Mouse (Mus musculus) adrenal gland, postnatal 10 days (tissue): ENCODE measurements around the gene Ppfia1. TPM values are rescaled to one million over a fixed set of nuclear protein-coding genes. Genes with fewer than 3 reads are reported as not detected.

Experiments
- DNase-seq: peaks from one replicate; pipeline ENCODE4 v3.0.0; 2021; ENCODE audit warnings: mixed read lengths
- total RNA-seq, 2 experiments: library from RNA; stranded (reverse); gene quantifications; 2 replicates each; pipeline ENCODE4 v1.2.3; 2021

Ppfia1 gene
- total RNA-seq, 2 experiments from 2014 or later: 41.7 to 48.5 TPM

DNA sequence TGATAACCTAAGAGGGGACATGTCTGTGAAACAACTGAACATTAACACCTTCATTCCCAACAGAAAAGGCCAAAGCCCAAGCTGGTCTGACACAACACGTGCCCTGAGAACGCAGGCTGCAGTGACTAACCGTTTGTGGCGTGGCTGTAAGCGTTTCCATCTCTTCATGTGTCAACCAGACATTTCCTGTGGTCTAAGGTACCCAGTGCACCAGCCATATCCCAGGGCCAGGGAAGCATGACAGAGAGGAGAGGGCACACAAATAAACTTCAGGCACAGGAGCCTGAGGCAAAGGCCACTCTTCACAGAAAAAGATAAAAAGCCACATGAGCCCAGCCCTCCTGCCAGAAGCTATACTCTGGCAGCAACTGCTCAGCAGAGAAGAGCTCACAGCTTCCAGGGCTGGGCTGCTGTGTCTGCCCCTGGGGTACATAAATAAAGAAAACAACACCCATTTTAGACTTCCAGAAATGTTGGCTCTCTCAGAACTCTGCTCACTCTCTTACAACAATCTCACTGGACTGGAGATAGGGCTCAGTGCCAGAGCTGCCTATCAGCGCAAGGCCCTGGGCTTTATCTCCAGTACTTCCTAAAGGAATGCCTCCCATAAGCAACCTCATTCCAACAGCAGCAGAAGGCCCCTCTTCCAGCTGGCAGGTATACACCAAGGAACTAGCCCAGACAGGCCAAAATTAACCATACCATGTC, 64.3 kb downstream of the Ppfia1 start:
- peak; percentile 31 for DNase-seq

GRCm38 (mm10) chr7:144480314-144480713, 73.2 kb downstream of the Ppfia1 start:
- no peak for DNase-seq

DNA sequence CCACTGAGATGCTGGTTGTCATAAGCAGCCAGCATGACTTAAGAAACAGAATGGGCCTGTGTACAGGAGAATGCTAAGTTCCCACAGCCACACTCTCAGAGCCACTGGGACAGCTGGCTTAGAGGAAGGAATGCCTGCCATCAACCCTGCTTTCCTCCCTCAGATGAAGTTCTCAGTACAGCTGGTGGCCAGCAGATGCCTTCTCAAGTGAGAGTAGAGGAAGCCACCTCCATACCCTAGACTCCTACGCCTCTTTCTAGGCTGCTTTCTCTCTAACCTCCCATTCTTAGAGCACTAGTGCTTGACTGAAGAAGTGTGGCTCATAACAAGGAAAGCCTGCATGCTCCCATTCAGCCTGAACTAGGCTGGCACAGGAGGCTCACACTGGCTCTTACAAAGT, 74.0 kb downstream of the Ppfia1 start:
- no peak for DNase-seq

DNA sequence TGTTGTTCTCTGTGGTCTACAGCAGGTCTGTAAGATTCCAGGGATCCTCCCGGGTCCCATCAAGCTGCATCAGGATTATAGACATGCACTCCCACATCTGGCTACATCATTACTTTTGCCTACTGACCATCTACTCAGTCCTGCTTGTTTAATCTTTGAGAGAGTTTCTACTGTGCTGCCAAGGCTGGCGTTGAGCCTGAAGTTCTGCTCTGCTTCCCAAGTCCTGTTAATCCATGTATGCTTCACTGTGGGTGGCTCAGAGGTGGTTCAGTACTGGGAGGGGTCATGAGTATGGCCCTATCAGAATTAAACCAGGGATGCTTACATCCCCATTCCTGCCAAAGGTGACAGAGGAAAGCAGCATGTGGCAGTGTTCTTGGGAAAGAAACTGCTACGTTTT, 77.8 kb downstream of the Ppfia1 start:
- DNase-seq: no peak

DNA sequence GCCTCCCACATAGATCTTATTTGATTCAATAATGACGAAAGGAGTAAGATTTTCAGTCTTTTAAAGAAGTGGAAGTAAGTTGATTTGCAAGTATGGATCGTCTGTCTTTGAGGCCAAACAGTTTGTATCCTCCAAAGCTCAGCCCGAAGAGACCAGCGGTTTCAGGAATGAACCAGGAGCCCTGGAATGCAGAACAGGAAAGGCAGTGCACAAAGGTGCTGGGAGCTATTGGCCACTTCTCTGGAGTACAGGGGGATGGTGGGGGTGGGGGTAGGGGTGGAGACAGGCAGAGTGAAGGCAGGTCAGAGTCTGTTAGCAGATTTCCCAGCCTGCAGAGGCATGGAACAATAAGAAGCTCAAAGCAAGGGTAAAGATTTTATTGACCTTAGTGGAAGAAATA, 80.0 kb downstream of the Ppfia1 start:
- no peak for DNase-seq

GRCm38 (mm10) chr7:144471103-144471502, 82.4 kb downstream of the Ppfia1 start:
- DNase-seq: no peak

DNA sequence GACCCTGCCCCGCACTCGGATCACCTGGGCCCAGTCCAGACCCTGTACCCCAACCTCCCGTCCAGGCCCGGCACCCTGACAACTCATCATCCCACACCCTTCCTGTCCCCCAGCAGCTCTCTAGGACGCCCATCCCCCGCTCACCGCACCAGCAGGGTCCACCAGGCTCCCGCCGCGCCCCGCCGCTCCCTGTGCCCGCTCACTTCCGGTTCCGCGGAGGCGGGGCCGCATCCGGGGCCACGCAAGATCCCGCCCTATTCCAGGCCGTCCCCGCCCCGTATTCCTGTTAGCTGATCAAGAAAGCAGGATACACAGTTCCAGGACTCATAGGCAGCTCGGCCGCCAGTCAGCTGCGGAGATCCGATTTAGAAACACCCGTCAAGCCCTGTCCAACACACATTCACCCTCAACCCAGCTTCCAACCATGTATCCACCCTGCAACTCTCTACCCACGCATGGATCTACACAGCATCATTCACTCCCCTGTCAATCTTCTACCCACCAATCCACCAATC, 82.9 kb downstream of the Ppfia1 start, which contains the start of gene Cttn:
TSS of gene Cttn (minus strand) at position 465 of the 515 bp plus-strand sequence.
- peak; percentile 96 for DNase-seq

GRCm38 (mm10) chr7:144469908-144470544, 83.5 kb downstream of the Ppfia1 start:
- DNase-seq: no peak

GRCm38 (mm10) chr7:144469181-144469641, 84.3 kb downstream of the Ppfia1 start:
- peak; percentile 65 for DNase-seq

- no peak for DNase-seq
These were observed 84.8 kb downstream of the Ppfia1 start for GRCm38 (mm10) chr7:144468741-144469140.

DNA sequence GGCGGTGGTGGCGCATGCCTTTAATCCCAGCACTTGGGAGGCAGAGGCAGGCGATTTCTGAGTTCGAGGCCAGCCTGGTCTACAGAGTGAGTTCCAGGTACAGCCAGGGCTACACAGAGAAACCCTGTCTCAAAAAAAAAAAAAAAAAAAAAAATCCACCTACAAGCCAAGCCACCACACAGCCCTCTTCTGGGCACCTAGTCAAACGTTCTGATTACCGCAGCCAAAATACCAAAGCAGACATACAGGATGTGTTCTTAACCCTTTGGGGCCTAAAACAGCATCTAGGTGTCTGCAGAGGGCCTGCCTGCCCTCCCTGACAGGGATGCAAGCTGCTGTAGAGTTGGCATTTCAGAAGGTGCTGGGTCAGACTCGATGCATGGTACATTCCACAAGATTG, 91.0 kb downstream of the Ppfia1 start:
- DNase-seq: no peak

DNA sequence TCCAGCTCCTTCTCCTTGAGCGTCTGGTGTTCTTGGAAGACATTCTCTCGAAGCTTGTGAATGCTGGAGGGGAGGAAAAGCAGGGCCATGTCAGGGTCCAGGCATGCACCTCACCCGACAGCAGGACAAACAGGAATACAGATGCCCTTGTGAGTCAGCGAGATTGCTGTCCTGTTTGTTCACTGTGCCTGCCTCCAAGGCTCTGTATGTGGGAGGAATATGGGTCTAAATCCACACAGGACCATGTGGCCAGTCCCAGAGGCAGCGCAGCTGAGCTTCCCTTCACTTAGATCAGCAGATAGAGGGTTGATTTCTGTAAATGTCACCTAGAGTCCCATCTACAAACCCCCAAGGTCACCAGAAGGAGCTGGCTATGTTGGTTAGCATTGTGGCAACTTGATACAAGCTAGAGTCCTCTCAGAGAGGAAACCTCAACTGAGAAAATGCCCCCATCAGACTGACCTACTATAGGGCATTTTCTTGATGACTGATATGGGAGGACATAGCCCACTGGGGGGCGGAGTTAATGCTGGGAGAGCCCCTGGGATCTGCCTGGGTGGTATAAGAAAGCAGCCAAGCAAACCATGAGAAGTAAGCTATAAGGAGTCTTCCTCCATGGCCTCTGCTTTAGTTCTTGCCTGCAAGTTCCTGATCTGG, 92.2 kb downstream of the Ppfia1 start:
- DNase-seq: peak; percentile 27

GRCm38 (mm10) chr7:144458881-144459280, 94.6 kb downstream of the Ppfia1 start:
- peak; percentile 37 for DNase-seq

DNA sequence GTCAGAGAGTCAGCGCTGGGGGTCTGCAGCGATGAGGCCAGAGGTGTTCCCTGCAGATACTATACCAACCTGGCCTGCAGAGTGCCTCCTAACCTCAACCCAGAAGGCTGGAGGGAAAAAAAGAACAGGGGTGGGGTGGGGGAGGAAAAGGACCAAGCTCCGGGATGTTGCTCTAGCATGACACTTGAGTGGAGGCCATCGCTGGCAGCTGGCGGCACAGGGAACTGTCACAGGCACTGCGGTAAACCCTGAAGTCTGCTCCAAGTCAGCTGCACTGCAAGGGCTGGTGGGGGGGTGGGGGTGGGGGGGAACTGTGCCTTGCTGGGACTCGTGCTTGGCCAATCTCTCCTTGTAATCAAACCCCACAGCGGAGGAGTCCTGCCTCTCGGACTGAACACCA, 102.9 kb downstream of the Ppfia1 start:
- DNase-seq: no peak

DNA sequence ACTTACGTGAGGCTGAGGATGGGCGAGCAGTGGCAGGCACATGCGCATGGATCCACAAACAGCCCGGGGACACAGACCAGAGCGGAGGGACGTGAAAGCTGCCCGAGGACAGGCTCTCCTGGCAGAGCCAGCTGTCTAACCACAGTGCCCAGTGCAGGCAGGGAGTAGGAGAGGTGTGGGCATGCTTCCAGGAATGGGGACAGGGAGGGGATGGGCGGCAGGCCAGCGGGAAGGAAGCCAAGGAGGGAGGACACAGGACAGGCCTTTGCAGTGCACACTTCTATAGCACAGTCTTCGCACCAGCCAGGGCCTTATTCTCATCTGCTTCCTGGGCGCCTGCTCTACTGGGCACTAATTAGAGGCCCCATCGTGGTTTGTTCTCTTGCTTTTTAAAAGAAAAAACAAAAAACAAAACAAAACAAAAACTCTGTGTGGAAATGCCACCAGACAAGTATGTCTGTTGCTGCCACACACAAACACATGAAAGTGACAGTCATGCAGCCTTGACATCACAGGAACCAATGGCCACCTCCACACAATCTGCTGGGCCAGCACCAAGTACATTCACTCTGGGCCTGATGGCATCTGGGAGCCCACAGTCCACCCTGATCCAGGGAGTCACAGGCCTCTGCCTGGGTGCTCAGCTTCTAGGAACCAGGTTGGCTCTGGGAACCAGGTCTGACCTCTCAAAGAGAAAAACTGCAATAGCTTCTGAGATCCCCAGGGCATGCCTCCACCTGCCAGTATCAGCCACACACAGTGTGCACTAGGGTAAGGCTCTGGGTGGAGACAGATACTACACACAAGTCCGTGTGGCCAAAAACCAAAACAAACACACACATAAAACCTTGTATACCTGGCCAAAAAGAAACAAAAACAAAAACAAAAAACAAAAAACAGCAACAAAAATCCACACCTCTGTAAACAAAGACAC, 103.6 kb downstream of the Ppfia1 start:
- DNase-seq: peak; percentile 99

- DNase-seq: no peak
These were observed 105.3 kb downstream of the Ppfia1 start for GRCm38 (mm10) chr7:144448186-144448585.

- DNase-seq: no peak
These were observed 106.4 kb downstream of the Ppfia1 start for GRCm38 (mm10) chr7:144447146-144447545.

- DNase-seq: no peak
These were observed 108.7 kb downstream of the Ppfia1 start for GRCm38 (mm10) chr7:144444788-144445187.

DNA sequence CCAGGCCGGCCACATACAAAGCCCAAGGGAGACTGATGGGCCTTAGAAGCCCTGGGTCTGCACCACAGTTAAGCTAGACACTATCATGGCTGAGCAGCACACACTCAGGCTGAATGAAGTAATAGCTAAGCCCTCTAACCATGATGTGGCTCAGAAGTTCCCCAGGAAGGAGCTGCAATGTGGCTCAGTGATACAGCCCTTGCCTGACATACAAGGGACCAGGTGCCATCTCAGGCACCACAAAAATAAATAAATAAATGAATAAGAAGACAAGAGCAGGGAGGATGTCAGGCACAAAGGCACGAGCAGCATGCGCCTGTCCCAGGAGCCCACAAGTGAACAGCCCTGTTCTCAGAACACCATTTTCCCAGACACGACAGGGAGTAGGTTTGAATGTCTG, 111.6 kb downstream of the Ppfia1 start:
- no peak for DNase-seq

GRCm38 (mm10) chr7:144441466-144441865, 112.1 kb downstream of the Ppfia1 start:
- DNase-seq: no peak

GRCm38 (mm10) chr7:144438811-144439210, 114.7 kb downstream of the Ppfia1 start:
- DNase-seq: no peak

DNA sequence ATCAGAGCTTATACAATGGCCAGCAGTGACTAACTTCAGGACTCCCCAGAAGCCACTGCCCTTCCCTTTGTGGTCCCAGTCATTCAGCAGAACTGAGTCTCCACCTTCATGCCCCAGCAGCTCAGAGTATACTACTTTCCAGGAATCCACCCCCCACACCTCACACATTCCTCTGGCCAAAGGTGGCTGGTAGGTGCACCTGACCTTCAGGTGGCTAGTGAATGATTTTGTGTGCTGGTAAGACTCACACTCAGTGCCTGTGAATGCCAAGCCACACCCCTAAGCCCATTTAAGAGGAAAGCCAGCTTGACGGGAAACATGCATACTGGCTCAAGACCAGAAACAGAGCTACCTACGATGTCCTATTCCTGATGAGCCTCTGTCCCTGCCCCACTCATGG, 120.6 kb downstream of the Ppfia1 start:
- DNase-seq: no peak
